In the genomic region with DNA sequence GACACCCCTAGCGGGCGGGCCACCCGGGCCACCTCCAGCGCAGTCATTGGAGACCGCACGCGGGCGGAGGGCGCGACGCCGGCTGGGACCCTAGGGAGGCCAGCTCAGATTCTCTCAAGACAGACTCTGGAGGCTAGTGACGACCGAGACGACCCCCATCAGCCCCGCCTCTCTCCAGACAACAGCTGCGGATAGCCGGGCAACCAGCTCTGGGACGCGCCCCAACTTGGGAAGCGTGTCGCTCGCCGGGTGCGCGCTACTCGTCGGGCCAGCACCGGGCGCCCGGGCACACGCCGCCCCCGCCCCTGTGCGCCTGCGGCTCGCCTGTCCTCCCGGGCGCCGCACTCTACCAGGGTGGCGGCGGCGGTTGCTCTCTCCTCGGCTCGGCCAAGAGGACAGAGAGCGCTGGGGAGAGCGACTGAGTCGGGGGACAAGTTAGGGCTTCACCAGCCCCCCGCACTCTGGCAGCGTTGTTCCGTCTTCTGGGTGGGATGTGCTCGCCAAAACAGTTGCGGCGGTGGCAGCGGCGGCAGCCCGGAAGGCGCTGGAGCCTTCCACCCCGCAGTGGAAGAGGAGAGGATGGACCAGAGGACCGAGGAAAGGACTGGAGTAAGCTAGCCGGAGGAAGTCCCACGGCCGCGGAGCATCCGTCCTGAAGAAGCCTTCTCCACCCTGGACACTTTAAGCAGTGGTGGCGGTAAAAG, we compare ENCODE assay signal across 9 mouse cellular contexts. TPM values are rescaled to one million over a fixed set of nuclear protein-coding genes. Genes with fewer than 3 reads are reported as not detected.
A peak's percentile ranks its signal among the peaks of the same experiment; 100 is the strongest.
DNase-seq lines count a peak whose midpoint lies in the region; ATAC-seq and TF ChIP-seq lines count a peak whose summit lies in the region.
"Had no signal": no experiment of that assay in that cellular context is flagged by ENCODE, and none has a peak within 500 bp of the region (broad histone marks: within the 10 kb centered on the region; RNA-seq: fewer than 3 reads in every experiment).

No protein-coding gene starts in this region.

- no peaks in the 10 kb centered on the region for H3K36me3 ChIP-seq in hindbrain, postnatal 0 days (ENCODE audit: insufficient read depth, low read length)
- H3K36me3 ChIP-seq in liver, embryonic 15.5 days (replicated peaks): no peaks in the 10 kb centered on the region

- peak; percentile 90 for ATAC-seq in hindbrain, postnatal 0 days
- no peak for ATAC-seq in liver, embryonic 15.5 days (ENCODE audit: insufficient read depth)

- peak overlapping the region; percentile 70 for H3K4me2 ChIP-seq in hindbrain, postnatal 0 days (ENCODE audit: low read depth, low read length)
- H3K4me2 ChIP-seq in liver, embryonic 15.5 days: peak overlapping the region; percentile 48

- DNase-seq in ovary, postnatal 14 days (ENCODE audit: low spot score): peak; percentile 2
- no peak for DNase-seq in ovary, postnatal 10 days (ENCODE audit: low spot score)
- DNase-seq in cerebellum, postnatal 36 days: peak; percentile 68 to 71
- peak; percentile 6 for DNase-seq in gastrocnemius, adult 18-20 months (ENCODE audit: low spot score)
- peak; percentile 80 for DNase-seq in hindbrain, postnatal 0 days (ENCODE audit: low spot score)
- peak; percentile 44 for DNase-seq in right cerebral cortex, postnatal 4 days
- no peak for DNase-seq in spleen, adult 18-20 months

- H3K9ac ChIP-seq in hindbrain, postnatal 0 days (replicated peaks; ENCODE audit: low read length): peak overlapping the region; percentile 60
- no peak overlapping the region for H3K9ac ChIP-seq in liver, embryonic 15.5 days

- TF ChIP-seq CTCF in hindbrain, postnatal 0 days (IDR thresholded peaks at IDR 0.05; ENCODE audit: low read depth): no peak

- H3K4me3 ChIP-seq in hindbrain, postnatal 0 days (ENCODE audit: low read length): peak overlapping the region; percentile 76
- peak overlapping the region; percentile 22 for H3K4me3 ChIP-seq in liver, embryonic 15.5 days (replicated peaks)

- no peaks in the 10 kb centered on the region for H3K4me1 ChIP-seq in hindbrain, postnatal 0 days (ENCODE audit: insufficient read depth, low read length)
- no peaks in the 10 kb centered on the region for H3K4me1 ChIP-seq in liver, embryonic 15.5 days (replicated peaks)

- H3K27ac ChIP-seq in hindbrain, postnatal 0 days: peak overlapping the region; percentile 59
- H3K27ac ChIP-seq in liver, embryonic 15.5 days (replicated peaks): no peak overlapping the region
- H3K27ac ChIP-seq: macrophage had no signal

- under 1% methylated on average over 57 of the region's 66 CpGs for WGBS in hindbrain, postnatal 0 days
- 2% methylated on average over 66 of the region's 66 CpGs for WGBS in liver, embryonic 15.5 days (ENCODE audit: insufficient replicate concordance)

- no peaks in the 10 kb centered on the region for H3K27me3 ChIP-seq in hindbrain, postnatal 0 days (ENCODE audit: insufficient read depth, low read length)
- H3K27me3 ChIP-seq in liver, embryonic 15.5 days: peaks cover 46% of the 10 kb centered on the region

- no peaks in the 10 kb centered on the region for H3K9me3 ChIP-seq in hindbrain, postnatal 0 days (ENCODE audit: low read length)
- H3K9me3 ChIP-seq in liver, embryonic 15.5 days (replicated peaks): no peaks in the 10 kb centered on the region

RNA-seq across cellular contexts. Expression of a gene that starts 0.5 kb away (rescaled TPM):
- under 1 TPM; 0.28 to 0.37 TPM for total RNA-seq in gastrocnemius, adult 18-20 months (2021)
- 23.9 and 26.5 TPM in 2 replicates for total RNA-seq in hindbrain, postnatal 0 days (2014; rRNA removed)
- 6.1 and 6.3 TPM in 2 replicates for polyA plus RNA-seq in hindbrain, postnatal 0 days (2015; fragmentation: Nextera tagmentation; extraction: Ambion mirVana)
- polyA plus RNA-seq in liver, embryonic 15.5 days (2015; fragmentation: Nextera tagmentation; extraction: Ambion mirVana): not detected in 2 replicates
- polyA plus RNA-seq: macrophage had no signal

Comparison
In these comparisons a context has a peak if more than half of its experiments do, and no peak if none do; other contexts are left out.
1. DNase-seq: peak in ovary, postnatal 14 days (single experiment), cerebellum, postnatal 36 days (2 of 2), gastrocnemius, adult 18-20 months (single experiment), hindbrain, postnatal 0 days (single experiment) and right cerebral cortex, postnatal 4 days (single experiment); none in ovary, postnatal 10 days (single experiment) and spleen, adult 18-20 months (0 of 2).
2. RNA of a gene that starts 0.5 kb away (total RNA-seq): 23.9 to 26.5 TPM in hindbrain, postnatal 0 days; 0.28 to 0.37 TPM in gastrocnemius, adult 18-20 months; every median in the first group is over 10 times any median in the second.